Mouse (Mus musculus) gonadal fat pad, adult 2 months (tissue): Measurements from ENCODE around the gene Gkap1. TPM values are rescaled to one million over a fixed set of nuclear protein-coding genes. Genes with fewer than 3 reads are reported as not detected.

Experiments used
- DNase-seq: peaks from one replicate; pipeline ENCODE4 v3.0.0-alpha.2; 2012; ENCODE audit warnings: low read depth
- polyA plus RNA-seq: library from polyadenylated mRNA; depleted of rRNA; stranded (reverse); fragments of >200 nt; gene quantifications from 2 replicates; pipeline ENCODE4 v1.2.3, GENCODE M21; 2012; rRNA removed

The Gkap1 gene
- polyA plus RNA-seq, 1 experiment: 34.6 TPM

GRCm38 (mm10) chr13:58201908-58202307 lies 73.6 kb downstream of the Gkap1 start:
- DNase-seq: no peak

GRCm38 (mm10) chr13:58201343-58201742 lies 74.2 kb downstream of the Gkap1 start:
- no peak for DNase-seq

DNA sequence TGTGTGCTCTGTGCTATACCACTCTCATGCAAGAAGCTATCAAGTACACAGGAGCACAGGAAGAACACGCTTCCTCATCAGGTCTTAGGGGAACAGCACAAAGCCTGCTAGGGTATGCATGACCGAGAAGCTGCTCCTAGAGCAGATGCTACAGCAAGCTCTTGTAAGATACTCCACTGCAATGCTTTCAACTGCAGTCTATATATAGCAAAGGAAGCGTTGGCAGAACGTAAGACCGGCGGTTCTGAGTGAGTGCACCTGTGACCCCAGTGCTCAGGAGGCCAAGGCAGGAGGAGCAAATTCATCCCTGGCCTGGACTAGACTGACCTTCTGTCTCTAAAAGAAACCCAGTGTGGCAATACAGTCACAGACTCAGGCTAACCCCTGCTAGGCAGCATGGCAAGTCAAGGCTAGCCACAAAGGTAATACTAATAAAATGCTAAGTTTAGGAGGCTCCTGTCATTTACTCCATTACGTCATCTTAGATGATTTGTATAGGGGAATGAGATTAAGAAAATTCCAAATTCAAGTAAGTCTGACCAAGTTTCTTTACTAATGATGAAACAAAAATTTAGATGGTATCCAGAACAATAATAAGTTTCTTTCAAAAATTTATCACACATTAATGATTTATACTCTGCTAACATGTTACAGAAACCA lies 77.4 kb downstream of the Gkap1 start:
- DNase-seq: no peak

GRCm38 (mm10) chr13:58197211-58197610 lies 78.3 kb downstream of the Gkap1 start:
- no peak for DNase-seq

DNA sequence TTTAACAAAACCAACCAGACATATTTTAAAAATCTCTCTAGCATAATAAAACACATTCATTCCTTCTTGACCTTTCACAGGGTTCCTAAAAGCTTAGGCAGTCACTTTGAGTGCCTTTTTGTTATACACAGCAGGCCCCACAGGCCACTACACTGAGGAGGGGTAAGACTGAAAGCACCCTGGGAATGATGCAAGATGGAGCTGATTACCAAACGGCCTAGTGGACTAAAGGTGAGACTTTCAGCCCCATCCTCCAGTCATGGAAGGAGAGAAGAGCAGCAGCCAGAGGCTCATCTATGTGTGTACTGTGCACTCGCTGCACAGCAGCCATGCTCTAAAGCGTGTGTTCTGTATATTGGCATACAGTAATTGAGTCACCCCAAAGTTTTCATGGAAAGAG lies 80.6 kb downstream of the Gkap1 start:
- DNase-seq: no peak

DNA sequence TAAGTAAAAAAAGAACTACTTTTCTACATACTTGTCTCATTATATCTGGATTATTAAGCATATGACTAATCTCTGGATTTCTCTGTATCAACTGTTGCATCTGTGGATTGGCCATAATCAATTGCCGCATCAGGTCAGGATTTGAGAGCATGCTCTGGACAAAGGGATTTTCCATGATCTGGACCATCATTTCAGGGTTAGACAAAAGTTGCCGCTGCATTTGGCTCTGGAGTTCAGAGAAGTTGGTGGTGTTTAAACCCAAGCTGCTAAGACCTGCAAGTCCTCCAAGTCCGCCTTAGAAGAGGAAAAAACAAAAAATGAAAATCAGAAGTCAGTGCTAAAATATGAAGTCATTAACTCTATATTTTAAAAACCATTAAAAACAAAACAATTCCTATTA lies 82.3 kb downstream of the Gkap1 start:
- no peak for DNase-seq

- DNase-seq: no peak
These were observed 83.4 kb downstream of the Gkap1 start for GRCm38 (mm10) chr13:58192146-58192545.

DNA sequence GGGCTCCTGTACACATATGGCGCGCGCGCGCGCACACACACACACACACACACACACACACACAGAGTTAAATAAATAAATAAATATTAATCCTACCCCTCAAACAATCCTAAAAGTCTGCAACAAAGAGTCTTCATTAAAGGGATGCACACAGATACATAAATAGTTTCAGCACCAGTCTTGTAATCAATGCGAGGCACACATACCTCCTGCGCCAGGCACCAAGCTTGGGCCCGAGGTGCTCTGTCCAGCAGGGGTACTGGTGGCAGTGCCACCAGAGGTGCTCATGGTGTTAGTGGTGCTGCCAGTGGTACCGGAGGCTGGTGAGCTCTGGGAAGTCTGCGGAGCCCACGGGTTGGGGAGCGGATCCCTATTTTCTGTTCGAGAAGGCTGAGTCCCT lies 84.0 kb downstream of the Gkap1 start:
- no peak for DNase-seq

- DNase-seq: peak; percentile 65
These were observed 86.0 kb downstream of the Gkap1 start for GRCm38 (mm10) chr13:58189473-58189872.

GRCm38 (mm10) chr13:58188412-58188811 lies 87.1 kb downstream of the Gkap1 start:
- DNase-seq: no peak

DNA sequence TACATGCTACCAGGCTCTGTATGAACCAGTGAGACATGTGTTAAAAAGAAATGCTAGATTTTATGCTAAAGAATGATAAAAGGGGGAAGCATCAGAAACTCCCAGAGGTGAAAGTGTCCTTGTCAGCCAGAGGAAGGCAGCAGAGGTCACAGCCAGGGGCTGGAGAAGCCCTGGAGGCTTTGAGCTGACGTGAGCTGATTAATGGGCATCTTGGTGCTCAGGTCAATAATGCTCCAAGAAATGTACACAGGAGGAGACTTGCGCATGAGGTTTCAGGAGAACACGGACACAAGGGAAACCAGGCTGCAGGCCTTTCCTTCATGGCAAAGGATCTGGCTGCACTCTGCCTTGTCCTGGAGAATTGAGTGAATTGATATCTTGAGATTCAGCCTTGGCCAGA lies 87.7 kb downstream of the Gkap1 start:
- DNase-seq: no peak

DNA sequence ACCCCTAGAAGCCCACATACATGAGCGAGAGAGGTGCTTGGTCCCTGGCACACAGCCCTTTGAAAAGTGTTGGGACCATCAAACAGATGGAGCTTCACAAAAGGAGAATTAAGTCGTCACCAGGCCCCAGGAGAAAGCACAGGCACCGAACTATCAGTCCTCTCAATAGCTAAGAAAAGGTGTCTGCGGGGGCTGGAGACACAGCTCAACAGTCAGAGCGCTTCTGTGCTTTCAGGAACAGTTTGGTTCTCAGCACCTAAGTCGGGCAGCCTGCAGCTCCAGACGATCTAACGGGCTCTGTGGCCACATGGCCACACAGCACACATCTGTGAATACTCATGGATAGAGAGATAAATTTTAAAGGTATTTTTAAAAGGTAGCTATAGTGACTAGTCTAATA lies 89.2 kb downstream of the Gkap1 start:
- no peak for DNase-seq

DNA sequence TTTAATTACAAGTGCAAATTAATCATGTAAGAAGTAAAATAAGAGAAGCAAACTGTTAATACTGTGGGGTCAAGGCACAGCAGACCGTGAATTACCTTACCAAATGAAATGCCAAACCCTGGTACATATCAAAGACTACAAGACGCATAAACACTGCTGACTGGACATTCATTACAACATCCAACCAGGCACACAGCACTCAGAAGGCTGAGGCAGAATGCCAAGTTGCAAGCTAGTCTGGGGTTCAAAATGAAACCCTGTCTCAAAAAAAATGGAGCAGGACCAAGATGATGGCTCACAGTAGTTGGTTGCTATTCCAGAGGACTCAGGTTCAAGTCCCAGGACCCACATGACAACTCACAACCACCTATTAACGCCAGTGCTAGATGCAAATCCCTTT lies 91.4 kb downstream of the Gkap1 start:
- no peak for DNase-seq

Other genes starting within 250 kb of the Gkap1 start
- 4.3 and 5.2 TPM in 2 replicates for gene Klhl3, start 162.1 kb downstream of the Gkap1 start, polyA plus RNA-seq
- gene Hnrnpa0, start 147.1 kb downstream of the Gkap1 start, polyA plus RNA-seq: 41.5 and 60.4 TPM in 2 replicates
- gene Idnk, start 118.0 kb downstream of the Gkap1 start, polyA plus RNA-seq: 29.1 and 31.3 TPM in 2 replicates
- 203 and 215 TPM in 2 replicates for gene Ubqln1, start 60.0 kb downstream of the Gkap1 start, polyA plus RNA-seq
- 0.20 and 0.70 TPM in 2 replicates for gene Kif27, start 83.4 kb upstream of the Gkap1 start, polyA plus RNA-seq
- gene 2210016F16Rik, start 109.5 kb upstream of the Gkap1 start, polyA plus RNA-seq: 30.9 and 32.5 TPM in 2 replicates
- 9.1 and 10.3 TPM in 2 replicates for gene Rmi1, start 126.5 kb upstream of the Gkap1 start, polyA plus RNA-seq
- 233 and 272 TPM in 2 replicates for gene Hnrnpk, start 127.6 kb upstream of the Gkap1 start, polyA plus RNA-seq